Mouse (Mus musculus) adrenal gland, postnatal 10 days (tissue): ENCODE data around the gene Cdca7l. TPM values are rescaled to one million over a fixed set of nuclear protein-coding genes. Genes with fewer than 3 reads are reported as not detected.
"Not testable (repeated sequence)": the region's sequence is repeated elsewhere in the genome, so short reads cannot be mapped to it uniquely, and the experiment has no call there.

ENCODE experiments used
- DNase-seq: peaks from one replicate; pipeline ENCODE4 v3.0.0; 2021; ENCODE audit warnings: mixed read lengths
- long read RNA-seq, 2 experiments: library from polyadenylated mRNA; stranded (forward); transcript quantifications; one replicate each; pipeline ENCODE4 v2.0.0; 2021
- total RNA-seq, 2 experiments: library from RNA; stranded (reverse); gene quantifications; 2 replicates each; pipeline ENCODE4 v1.2.3; 2021

The Cdca7l gene
- 10 to 100 TPM in 1 of 2 experiments, 1 to 10 TPM in 1; 7.7 to 13.2 TPM for total RNA-seq
- long read RNA-seq, experiment 1, transcript Cdca7l-201 (10 exons, 2,957 nt): major isoform, 6 of 8 reads
- long read RNA-seq, experiment 1, partial matches to known transcripts: 0 of 8 reads
- long read RNA-seq, experiment 1, other reads (novel, unspliced or antisense): 2 of 8 reads
- long read RNA-seq, experiment 2, partial matches to known transcripts: 0 of 11 reads
- long read RNA-seq, experiment 2, other reads (novel, unspliced or antisense): 8 of 11 reads

DNA sequence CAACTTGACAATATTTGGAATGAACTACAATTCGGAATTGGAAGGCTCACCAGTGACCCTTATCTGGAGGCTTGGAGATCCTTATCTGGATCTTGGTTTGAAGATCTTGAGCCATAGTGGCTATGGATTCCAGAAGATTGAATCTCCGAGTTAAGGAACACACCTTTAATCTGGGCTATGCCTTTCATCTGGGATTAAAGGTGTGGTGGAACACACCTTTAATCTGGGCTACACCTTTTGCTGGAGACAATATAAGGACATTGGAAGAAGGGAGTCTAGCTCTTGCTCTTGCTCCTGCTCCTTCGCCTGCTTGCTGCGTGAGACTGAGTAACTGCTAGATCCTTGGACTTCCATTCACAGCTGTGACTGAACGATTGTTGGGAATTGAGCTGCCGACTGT lies at the start of gene Cdca7l:
TSS of gene Cdca7l (plus strand) at position 301 of the 400 bp plus-strand sequence.
- not testable (repeated sequence) for DNase-seq

DNA sequence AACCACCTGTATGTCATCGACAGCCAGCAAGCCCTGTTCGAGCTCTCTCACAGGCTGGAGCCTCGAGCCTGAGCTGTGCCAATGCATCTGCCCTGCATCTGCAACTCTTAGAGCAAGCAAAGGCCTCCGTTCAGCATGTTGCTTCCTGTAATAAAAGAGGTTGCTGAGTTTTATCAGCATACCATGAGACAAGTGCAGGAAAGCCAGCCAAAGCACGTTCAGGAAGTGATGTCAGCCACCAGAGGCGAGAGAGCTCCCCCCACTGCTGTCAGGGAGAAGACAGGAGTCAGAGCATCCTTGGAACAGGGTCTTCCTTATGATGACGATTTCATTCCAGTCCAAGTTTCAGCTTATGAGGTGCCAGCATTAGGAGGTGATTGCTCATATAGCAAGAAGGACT lies 48.1 kb upstream of the Cdca7l start:
- DNase-seq: peak; percentile 14

DNA sequence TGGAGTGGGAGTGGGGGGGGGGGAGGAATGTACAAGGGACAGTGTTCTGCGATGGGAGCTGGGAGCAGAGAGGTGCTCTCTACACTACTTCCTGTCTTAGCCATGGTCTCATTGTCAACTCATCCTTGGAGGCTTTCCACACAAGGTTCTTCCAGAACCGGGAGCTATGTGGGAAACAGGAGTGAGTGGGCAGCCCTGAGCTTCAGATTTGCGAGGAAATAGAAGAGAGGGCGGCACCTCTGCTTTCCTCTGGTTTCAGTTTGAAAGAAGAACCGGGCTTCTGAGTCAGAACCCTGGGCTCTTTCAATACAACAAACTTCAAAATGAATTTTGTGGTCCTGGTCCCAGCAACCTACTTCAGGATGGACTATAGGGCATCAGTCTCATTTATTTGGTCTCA lies 43.7 kb upstream of the Cdca7l start:
- no peak for DNase-seq

DNA sequence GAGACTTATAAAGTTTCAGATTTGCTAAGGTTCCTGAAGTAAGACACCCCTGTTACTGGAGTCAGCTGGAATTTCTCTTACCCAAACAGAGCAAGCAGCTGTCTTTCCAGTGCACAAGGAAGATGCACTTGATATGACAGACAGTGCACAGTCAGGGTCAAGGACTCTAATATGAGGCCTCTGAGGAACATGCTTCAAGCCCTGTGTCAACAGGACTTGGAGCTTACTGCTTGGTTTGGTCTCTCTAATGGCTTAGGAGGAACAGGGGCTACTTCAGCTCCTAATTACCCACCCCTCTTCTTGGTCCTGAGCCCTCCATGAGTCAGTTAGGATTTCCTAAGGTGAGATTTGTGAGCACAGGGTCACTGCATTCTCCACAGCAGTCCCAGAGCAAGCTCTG lies 43.2 kb upstream of the Cdca7l start:
- DNase-seq: no peak

DNA sequence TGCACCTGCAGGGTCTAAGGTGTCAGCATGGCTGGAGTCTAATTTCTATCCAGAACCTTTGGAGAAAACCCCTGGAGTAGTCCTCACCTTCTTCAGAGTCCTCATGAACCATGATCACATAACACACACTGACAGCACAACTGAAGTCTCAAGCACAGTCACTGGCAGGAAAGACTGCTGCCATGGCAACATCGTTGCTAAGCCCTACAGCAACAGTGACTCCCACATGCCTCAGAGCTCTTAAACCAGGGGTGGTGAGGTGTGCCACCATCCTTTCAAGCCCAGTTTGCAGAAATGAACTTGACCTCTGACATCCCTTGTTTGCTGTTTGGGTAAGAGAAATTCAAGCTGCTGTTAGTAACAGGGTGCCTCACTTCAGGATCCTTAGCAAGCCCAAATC lies 42.4 kb upstream of the Cdca7l start:
- peak; percentile 23 for DNase-seq

DNA sequence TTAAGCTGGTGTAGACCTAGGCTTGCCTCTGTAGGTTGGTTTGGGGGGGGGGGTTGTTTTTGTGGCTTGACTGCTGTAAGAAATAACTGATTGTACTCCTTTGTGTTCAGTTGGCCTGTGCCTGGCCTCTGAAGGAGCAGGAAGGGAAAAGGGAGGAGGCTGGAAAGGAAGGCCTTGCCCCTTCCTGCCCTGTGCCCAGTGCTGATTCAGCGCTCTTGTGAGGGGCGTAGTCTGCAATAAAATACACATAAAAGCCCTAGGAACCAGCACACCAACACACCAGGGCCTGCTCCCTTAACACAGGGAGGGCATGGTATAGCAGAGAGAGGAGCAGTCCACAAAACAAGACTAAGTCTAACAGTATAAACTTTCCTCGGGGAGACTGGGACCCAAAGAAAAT lies 40.8 kb upstream of the Cdca7l start:
- DNase-seq: peak; percentile 27

DNA sequence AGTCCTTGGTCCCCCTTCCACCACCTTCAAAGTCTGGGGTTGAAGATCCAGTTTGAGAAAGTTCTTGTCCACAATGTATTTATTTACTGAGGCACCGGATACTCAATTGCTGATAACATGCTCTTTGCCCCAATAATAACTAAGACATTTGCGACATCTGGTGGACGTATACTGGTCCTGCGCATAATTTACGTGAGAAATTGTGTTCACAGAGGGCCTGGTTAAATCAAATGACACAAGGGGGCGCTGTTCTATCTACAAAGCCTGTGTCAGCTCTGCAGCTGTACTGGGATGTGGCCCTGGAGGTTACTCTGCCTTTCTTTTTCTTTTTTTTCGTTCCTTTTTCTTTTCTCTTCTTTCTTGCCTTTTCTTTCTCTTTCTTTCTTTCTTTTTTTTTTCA lies 39.2 kb upstream of the Cdca7l start:
- DNase-seq: peak; percentile 80

DNA sequence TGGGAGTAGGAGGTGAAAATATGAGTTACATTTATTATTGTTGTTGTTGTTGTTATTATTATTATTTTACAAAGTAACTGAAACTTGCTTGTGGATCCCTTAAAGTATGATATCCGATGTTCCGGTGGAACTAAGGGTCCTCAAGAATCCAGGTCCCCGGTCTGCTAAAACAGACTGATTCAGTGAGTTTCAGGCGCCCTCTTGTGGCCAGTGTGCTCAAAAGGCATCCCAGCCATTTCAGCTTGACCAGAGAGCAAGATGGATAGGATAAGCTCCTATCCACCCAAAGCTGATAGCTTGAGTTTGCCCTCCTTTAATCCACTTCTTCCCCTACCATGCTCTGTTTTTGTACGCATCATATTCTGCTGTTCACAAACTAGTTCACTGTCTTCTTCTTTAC lies 35.0 kb upstream of the Cdca7l start:
- peak; percentile 81 for DNase-seq

DNA sequence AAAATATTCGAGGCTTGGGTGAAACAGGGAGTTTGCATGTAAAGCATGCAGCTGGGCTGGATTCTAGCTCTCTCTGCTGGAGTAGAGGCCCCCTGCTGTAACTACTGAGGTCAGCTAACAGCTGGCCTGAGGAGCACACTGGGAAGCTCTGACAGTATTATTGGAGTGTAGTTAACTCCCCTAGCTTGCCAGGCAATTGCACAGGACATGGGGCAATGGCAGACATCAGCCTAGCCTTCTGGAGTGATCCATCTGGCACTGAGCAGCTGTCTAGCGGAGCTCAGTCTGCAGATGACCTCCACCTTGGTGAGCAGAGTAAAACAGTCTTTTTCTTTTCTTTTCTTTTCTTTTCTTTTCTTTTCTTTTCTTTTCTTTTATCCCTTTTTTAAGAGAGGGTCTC lies 33.9 kb upstream of the Cdca7l start:
- DNase-seq: no peak

DNA sequence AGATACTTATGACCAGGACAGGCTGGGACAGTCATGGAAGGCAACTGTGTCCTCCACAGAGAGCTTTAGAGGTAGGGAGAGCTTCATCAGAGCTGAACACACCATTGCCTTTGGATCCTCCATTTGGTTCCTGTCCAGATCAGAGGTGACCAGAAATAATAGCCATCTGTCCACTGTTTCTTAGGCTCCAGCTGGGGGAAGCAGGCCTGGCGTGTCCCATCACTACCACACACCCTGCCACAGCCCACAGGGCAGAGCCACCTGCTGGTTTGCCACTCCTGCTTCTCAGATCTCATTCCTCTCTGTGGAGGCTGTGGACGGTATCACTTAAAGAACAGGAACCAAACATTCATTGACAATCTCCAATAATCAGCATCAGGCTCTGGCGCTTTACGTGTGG lies 32.9 kb upstream of the Cdca7l start:
- DNase-seq: no peak

DNA sequence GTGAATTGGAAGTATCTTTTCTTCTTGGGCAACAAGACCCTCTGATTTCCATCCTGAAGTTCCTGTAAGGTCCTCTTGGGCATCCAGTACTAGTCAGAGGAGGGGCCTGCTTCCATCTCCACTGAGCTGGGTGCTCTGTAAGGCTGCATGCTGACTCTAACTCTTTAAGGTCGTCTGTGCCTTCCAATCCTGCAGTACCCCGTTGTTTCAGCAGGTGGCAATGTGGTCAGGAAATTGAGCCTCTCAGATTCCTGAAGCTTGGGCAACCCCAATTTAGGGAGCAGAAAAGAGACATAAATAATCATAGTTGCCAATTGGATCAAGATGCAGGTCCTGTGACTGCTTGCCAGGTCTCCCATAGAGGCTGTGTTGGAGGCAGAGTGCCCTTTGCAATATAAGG lies 31.5 kb upstream of the Cdca7l start:
- DNase-seq: peak; percentile 81

DNA sequence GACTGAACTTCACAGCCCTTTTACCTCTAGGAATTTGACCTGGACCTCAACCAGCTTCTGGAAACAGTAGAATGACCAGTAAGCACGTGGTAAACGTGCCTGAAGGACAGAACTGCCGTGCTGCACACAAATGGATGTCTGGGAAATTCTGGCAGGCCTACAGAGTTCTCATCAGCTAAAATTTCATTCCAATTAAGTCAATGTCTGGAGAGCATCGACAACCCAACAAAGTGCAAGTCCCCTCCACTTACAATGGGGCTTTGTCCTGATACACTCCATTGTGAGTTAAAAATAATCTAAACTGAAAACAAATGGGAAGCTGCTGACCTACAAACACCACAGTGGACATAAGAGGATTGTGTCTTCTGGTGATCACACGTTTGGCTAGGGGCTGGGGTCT lies 27.2 kb upstream of the Cdca7l start:
- DNase-seq: no peak

DNA sequence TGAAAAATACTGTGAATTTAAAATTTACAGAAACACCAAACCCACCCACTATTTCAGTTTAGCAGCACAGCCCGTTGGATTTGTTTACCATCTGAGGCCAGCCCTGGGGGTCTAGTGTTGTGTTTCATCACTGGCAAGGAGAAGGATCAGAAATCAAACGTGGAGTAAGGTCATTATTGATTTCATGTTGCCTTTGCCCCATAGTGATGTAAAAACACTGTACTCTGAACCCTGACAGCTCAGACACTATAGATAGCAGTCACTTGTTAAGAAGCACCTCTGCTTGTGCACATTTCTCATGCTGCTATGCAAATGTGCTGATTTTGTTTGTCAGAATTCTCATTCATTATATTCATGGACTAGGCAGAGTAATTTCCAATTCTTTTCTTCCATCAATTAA lies 22.7 kb upstream of the Cdca7l start:
- no peak for DNase-seq

DNA sequence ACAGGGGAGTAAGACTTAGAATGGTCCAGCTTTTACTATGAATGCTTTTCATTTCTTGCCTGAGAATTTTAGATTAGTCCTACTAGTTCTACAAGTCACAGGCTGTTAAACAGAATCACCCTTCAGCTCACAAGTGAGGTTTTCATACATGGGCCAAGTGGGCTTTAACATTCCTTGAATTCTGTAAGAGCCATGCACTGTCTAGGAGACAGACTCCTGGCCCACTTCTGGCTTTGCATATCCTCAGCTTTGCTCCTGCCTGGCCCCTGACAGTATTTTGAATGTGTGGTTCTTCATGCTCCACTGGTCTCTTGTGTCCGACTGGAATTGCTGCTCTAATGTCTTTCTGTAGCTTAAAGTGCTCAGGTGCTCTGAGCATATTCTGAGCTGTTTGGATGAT lies 20.7 kb upstream of the Cdca7l start:
- no peak for DNase-seq

DNA sequence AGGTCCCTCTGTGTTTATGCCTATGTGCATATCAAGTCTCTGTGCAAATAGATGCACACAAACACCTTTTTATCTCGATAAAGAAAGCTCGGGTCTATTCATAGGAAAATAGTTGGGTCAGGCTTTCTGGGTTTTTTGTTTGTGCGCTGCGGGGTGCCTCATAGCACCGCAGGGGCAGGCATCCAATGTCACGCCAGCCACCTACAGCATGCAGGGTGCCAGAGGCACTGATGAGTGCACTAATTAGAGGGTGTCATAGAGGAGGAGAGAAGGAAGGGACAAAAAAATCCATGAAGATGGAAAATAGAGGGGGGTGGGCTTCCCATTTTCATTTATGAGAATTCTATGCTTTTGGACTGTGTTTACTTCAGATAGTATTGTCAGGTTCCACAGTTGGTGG lies 17.5 kb upstream of the Cdca7l start:
- no peak for DNase-seq

DNA sequence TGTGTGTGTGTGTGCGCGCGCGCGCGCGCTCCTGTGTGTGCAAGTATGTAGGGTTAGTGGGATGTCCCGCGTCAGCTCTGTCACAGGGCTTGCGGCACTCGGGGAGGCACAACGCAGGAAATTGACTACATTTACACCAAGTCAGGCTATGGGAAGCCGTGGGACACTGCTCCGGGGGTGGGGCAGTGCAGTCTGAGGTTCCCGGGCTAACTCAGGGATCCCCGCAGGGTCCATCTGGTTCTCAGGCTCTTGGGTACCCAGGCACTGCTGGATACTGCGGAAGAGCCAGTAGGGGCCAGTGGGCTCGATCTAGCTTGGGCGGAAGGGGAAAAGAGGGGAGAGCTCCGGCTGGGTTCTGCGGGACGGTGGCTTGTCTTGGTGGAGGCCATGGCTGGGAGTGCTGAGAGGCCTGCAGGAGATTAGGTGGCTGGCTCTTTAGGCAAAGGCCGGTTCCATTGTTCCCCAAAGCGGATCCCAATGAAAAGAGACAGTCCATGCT lies 15.5 kb upstream of the Cdca7l start:
- no peak for DNase-seq

DNA sequence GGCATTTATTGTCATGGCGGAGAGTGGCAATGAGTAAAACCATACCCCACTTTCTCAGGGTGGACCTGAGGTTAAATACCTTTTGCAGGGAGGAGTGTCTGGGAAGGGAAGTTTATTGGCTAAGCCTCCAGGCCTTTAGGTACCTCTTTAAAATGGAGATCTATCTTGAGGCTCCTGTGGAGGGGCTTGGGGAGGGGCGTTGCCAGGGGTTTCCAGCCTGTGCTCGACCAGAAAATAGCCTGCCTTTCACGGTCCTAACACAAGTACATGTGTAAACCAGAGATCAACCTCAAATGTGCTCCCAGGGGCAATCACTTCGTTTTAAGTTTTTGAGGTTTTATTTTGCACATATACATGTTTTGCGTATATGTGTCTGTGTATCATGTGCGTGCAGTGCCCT lies 15.1 kb upstream of the Cdca7l start:
- no peak for DNase-seq

DNA sequence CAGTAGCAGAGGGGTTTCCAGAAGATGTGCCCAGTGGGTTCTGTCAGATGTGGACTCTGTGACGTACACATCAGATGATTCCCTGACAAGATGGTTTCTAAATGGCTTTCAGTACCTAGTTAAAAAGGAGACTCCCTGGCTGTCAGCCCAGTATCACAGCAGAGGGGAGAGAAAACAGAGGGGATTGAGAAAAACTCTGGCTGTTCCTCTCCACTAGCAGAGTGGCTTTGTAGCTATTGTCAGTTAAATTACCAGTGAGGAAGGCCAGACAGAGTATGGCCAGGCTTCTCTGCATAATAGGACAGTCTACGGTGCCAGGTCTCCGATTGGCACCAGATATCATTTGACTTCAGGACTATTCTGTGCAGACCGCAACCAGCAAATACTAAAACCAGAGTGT lies 8.8 kb upstream of the Cdca7l start:
- no peak for DNase-seq

DNA sequence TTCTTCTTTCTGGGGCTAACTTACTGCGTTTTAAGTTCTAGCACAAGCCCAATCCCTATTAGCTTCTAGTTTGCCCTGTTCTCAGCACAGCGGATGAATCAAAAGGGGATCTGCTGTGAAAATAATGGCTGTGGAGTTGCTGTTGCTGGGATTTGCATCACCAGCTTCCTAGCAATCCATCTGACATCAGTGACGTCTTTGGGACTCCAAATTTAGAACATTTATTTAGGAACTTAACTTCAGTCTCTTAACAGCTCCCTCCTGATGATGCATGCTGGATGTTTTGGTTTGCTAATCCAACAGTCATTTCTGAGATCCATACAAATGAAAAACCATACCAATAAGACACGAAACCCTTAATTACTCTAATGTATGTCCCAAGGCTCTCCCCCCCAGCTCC lies 1.5 kb downstream of the Cdca7l start:
- no peak for DNase-seq

DNA sequence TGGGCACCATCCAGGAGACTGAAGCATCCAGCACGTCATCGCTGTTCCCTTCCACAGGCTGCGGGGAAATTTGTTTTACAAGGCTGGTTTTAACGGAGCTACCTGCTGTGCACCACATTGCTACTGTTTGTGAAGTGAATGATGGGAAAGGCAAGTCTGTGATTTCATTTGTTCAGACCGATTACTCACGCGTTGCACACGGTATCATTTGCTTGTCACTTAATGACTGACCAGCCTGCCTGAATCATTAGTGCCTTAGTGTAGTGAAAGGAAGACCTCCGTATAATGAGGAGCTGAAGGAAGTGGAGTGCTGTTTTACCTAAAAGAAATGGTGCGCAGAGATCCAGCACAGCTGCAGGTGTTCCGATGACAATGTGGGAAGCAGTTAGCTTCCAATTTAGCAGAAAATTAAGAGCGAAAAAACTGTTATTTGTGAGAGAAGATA lies 1.9 kb downstream of the Cdca7l start:
- DNase-seq: no peak

DNA sequence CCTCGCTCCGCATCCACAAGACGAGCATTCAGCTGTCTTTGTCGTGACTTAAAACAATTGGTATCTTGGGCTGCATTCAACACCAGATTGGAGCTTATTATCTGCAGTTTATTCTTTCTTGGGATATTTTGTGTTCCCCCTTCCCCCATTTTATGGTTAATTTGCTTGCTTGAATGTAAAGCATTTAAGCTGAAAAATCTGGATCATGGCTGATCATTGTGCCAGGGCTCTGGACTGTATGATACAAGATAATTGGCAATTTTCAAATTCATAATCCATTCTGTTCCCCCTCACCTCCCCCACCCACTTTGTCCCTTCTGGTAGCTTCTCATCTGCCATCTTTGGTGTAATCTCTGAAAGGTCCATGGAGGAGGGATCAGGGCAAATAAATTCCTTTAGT lies 2.4 kb downstream of the Cdca7l start:
- DNase-seq: no peak

DNA sequence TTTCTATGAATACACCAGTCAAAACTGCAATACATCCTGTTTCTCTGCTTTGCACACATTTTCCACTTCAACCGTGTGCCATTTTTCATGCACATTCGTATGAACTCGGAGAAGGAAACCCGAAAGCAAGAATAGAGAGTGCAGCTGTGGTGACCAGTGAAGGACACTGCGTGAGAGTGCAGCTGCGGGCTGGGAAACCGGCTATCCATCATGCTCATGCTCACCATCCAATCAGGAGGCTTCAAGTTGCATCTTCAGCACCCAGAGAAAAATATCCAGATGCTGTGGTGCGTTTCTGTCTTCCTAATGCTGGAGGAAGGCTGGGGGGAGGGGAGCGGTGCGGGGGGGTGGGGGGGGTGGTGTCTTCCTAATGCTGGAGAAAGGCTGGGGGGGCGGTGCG lies 3.5 kb downstream of the Cdca7l start:
- DNase-seq: no peak

DNA sequence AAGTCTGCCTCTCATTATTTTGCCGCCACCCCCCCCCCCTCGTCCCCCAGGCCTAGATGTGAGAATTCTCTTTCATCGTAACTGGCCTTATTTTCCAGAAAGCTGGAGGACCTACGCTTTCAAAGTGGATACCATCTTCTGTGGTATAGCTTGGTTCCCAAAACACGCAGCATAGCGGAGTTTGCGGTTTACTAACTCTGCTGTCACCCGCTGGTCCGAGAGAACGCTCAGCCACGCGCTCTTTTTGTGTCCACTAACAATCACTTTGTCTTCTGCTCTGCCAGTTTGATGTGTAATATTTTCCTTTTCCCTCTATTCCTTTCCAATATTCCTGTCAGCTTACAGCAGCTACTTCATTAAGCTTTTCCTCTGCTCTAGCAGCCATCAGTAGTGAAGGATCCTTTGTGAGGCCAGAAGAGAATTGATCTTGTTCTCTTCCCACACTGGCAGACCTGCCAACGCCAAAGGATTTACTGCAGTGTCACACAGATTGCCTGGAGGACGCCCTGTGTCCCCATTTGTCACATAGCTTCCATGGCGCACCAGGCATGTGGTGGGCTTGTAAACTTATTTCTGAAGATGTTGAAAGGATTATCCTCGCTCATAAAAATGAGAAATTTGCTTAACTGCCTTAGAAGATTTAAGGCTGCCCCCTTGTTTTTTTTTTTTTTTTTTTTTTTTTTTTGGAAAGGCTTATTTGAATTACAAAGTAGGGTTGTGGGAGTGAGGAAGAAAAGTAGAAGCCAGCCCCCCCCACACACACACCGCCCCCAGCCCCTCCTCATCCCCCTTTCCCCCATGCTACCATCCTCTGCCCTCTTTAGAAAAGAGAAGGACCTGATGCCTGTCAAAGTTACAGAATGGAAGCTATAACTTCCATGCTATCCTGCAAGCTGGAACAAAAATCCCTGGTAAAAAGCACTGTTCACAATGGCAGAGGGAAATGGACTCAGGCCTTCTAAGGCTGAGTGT lies 4.6 kb downstream of the Cdca7l start:
- no peak for DNase-seq
